Mouse (Mus musculus) brain, embryonic 14.5 days (tissue): ENCODE results near the gene Gabrg3.

Experiments used
- CTCF ChIP-seq: fragments of 200-500 bp; IDR thresholded peaks from 2 replicates; pipeline ENCODE4 v1.5.1; 2012; ENCODE audit warnings: inconsistent platforms, mild to moderate bottlenecking, moderate library complexity, borderline replicate concordance; ENCODE audit not compliant: insufficient read depth, insufficient read length; ENCODE audit errors: extremely low read depth
- POLR2A ChIP-seq: fragments of 200-500 bp; IDR thresholded peaks from 2 replicates; pipeline ENCODE4 v1.6.1; 2012; ENCODE audit warnings: mild to moderate bottlenecking, inconsistent platforms, borderline replicate concordance; ENCODE audit not compliant: poor library complexity, insufficient read depth, insufficient read length, severe bottlenecking; ENCODE audit errors: extremely low read depth

DNA sequence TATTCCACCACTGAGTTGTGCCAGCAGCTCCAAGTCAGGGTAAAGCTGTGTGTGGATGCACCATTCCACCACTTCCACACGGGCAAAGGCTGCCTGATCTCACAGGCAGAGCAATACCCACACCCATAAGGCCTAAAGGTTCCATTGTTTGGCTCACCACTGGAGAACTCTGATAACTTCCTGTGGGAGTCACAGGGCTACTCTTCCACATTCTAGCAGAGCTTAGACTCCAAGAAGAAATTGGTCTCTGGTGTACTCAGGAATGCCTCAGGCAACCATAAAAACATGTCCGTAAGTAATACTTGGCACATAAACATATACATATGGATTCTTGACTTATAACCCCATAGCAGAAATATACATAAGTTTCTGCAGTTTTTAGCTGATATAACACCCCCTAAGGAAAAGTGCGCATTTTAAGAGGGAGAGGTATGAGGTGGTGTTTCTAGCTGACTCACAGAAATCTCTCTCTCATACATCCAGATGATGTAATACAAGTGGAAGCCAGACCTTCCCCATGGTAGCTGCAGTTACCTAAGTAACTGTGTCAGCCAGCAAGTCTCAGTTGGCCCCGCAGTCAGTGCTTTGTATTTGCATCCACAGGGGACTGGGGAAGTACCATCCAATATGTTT, 248.8 kb downstream of the Gabrg3 start:
- TF ChIP-seq POLR2A = no peak
- TF ChIP-seq CTCF = no peak
